Mouse (Mus musculus): ENCODE data around the gene Prr13. TPM values are rescaled to one million over a fixed set of nuclear protein-coding genes. Genes with fewer than 3 reads are reported as not detected.

The Prr13 gene
- 84.3 and 98.2 TPM in 2 replicates for polyA plus RNA-seq (2016; fragmentation: Nextera tagmentation; extraction: Ambion mirVana)

DNA sequence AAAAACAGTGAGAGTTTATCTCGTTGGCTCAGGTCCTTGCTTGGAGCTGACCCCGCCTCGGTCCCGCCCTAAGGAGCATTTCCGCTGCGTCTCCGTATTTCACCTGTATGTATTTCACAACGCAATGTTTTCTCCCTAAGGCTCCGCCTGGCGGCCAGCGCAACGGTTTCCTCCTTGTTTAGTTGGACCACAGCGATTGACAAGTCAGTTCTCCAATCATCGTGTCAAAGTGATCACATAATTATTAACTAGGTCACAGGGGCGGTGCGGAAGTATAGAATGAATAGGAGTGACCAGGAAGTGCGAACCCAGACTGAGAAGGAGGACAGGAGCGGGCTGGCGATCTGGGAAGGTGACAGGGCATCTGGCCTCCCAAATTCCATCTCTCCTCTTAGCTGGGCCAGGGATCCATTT lies at the start of gene Prr13:
Gene Prr13 (plus strand): TSS at position 125 of the 414 bp plus-strand sequence.
- peak; percentile 88 for DNase-seq (ENCODE audit: low spot score)
- Histone ChIP-seq H3K4me3 (peak within 1 kb of the TSS; percentile 57), H3K27ac (peak within 1 kb of the TSS; percentile 81), H3K4me1 (replicated peaks) (peaks cover 33% of the 10 kb centered on the region), H3K36me3 (peaks cover 16% of the 10 kb centered on the region; the same call in 1 of the 2 replicates), H3K27me3 (ENCODE audit: insufficient read depth, poor library complexity, severe bottlenecking) (no peaks in the 10 kb centered on the region), H3K9me3 (no peaks in the 10 kb centered on the region)
- under 1% methylated on average over 19 of the region's 19 CpGs for WGBS

DNA sequence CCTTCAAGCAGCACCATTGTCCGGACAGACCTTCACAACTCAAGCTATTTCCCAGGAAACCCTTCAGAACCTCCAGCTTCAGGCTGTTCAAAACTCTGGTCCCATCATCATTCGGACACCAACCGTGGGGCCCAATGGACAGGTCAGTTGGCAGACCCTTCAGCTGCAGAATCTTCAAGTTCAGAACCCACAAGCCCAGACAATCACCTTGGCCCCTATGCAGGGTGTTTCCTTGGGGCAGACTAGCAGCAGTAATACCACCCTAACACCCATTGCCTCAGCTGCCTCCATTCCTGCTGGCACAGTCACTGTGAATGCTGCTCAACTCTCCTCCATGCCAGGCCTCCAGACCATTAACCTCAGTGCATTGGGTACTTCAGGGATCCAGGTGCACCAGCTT lies 49.5 kb upstream of the Prr13 start:
- Histone ChIP-seq H3K36me3 (peaks cover 71% of the 10 kb centered on the region), H3K27me3 (ENCODE audit: insufficient read depth, poor library complexity, severe bottlenecking) (no peaks in the 10 kb centered on the region), H3K4me1 (replicated peaks) (peaks cover 50% of the 10 kb centered on the region), H3K27ac (no peak overlapping the region), H3K9me3 (no peaks in the 10 kb centered on the region), H3K4me3 (peak overlapping the region; percentile 25; the same call in 1 of the 2 replicates)
- no peak for DNase-seq (ENCODE audit: low spot score)
- WGBS, result 94% methylated on average over 3 of the region's 3 CpGs

DNA sequence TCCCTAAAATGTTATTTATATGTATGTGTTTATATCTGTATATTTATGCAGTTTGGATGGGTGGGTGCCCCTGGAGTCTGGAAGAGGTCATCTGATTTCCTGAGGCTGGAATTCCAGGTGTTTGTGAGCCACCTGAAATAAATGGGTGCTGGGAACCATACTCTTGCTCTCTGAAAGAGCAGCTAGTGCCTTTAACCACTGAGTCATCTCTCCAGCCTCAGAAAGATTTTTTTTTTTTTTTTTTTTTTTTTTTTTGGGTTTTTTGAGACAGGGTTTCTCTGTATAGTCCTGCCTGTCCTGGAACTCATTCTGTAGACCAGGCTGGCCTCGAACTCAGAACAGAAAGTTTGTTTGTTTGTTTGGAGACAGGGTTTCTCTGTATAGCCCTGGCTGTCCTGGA lies 47.8 kb upstream of the Prr13 start:
- H3K27ac ChIP-seq, result no peak overlapping the region
- peaks cover 88% of the 10 kb centered on the region for H3K36me3 ChIP-seq
- peak overlapping the region; percentile 25 for H3K4me3 ChIP-seq
- WGBS, result 95% methylated on average over 1 of the region's 1 CpGs
- DNase-seq (ENCODE audit: low spot score), result no peak
- peaks cover 45% of the 10 kb centered on the region for H3K4me1 ChIP-seq (replicated peaks)
- no peaks in the 10 kb centered on the region for H3K27me3 ChIP-seq (ENCODE audit: insufficient read depth, poor library complexity, severe bottlenecking)
- no peaks in the 10 kb centered on the region for H3K9me3 ChIP-seq

DNA sequence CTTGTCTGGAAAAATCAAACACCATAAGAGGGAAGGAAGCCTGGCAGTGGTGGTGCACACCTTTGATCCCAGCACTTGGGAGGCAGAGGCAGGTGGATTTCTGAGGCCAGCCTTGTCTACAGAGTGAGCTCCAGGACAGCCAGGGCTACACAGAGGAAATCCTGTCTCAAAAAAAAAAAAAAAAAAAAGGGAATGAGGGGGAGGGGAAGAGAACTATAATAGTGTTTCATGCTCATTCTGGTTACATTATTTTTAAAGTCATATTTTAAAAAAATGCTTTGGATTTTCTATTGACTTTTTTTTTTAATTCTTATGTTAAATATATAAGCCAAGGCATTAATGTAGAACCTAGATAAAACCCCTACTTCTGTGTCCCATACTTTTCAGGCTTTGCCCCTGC lies 45.1 kb upstream of the Prr13 start:
- Histone ChIP-seq H3K4me3 (no peak overlapping the region), H3K27ac (no peak overlapping the region), H3K36me3 (peaks cover 98% of the 10 kb centered on the region), H3K4me1 (replicated peaks) (peaks cover 23% of the 10 kb centered on the region), H3K9me3 (no peaks in the 10 kb centered on the region), H3K27me3 (ENCODE audit: insufficient read depth, poor library complexity, severe bottlenecking) (no peaks in the 10 kb centered on the region)
- DNase-seq (ENCODE audit: low spot score), result no peak

DNA sequence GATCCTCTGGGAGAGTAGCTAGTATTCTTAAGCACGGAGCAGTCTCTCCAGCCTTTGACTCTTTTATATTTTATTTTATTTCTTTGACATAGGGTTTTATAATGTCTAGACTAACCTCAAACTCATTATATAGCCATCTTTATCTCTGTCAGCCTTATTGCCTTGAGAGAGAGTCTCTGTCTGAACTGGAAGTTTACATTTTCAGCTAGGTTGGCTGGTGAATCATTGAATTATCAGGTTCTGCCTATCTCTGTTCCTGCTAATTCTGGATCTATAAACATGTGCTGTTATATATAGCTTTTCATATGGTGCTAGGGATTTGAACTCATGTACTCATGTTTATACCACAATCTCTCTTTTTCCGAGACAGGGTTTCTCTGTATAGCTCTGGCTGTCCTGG lies 41.3 kb upstream of the Prr13 start:
- H3K27ac ChIP-seq, result no peak overlapping the region
- peaks cover 87% of the 10 kb centered on the region for H3K36me3 ChIP-seq
- no peak overlapping the region for H3K4me3 ChIP-seq
- H3K4me1 ChIP-seq (replicated peaks), result no peaks in the 10 kb centered on the region
- H3K27me3 ChIP-seq (ENCODE audit: insufficient read depth, poor library complexity, severe bottlenecking), result no peaks in the 10 kb centered on the region
- H3K9me3 ChIP-seq, result no peaks in the 10 kb centered on the region
- DNase-seq (ENCODE audit: low spot score), result no peak
- WGBS, result 91% methylated on average over 2 of the region's 2 CpGs

DNA sequence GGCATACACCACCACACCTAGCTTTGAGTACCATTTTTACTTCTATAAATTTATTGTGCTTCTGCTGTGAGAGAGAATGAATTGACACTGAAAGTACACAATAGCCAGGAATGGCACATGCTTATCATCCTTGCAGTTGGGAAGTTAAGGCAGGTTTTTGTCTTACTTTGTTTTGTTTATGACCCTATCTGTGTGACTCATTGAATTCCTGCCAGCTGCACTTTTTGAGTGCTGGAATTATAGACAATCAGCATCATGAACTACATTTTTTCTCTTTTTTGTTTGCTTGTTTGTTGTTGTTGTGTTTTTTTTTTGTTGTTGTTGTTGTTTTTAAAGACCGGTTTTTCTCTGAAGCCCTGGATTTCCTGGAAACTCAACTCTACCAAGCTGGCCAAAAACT lies 37.8 kb upstream of the Prr13 start:
- peaks cover 87% of the 10 kb centered on the region for H3K36me3 ChIP-seq
- DNase-seq (ENCODE audit: low spot score), result no peak
- H3K27ac ChIP-seq, result no peak overlapping the region
- H3K27me3 ChIP-seq (ENCODE audit: insufficient read depth, poor library complexity, severe bottlenecking), result no peaks in the 10 kb centered on the region
- WGBS, result 63% methylated on average over 1 of the region's 1 CpGs
- H3K9me3 ChIP-seq, result no peaks in the 10 kb centered on the region
- no peaks in the 10 kb centered on the region for H3K4me1 ChIP-seq (replicated peaks)
- H3K4me3 ChIP-seq, result no peak overlapping the region

DNA sequence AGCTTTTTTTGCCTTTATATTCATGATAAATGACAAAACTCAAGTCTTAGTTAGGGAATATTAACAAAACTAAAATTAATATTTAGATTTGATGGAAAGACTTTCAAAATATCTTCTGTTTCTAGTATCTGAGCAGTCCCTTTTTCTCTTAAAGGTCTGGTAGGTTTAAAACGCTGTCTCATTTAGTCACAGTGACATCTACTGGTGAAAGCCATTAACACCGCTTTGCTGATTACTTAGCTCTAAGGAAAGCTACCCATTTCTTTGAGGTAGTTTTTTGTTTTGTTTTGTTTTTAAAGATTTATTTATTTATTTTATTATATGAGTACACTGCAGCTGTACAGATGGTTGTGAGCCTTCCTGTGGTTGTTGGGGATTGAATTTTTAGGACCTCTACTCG lies 37.4 kb upstream of the Prr13 start:
- no peak overlapping the region for H3K4me3 ChIP-seq
- H3K9me3 ChIP-seq, result no peaks in the 10 kb centered on the region
- DNase-seq (ENCODE audit: low spot score), result no peak
- no peak overlapping the region for H3K27ac ChIP-seq
- H3K27me3 ChIP-seq (ENCODE audit: insufficient read depth, poor library complexity, severe bottlenecking), result no peaks in the 10 kb centered on the region
- peaks cover 88% of the 10 kb centered on the region for H3K36me3 ChIP-seq
- no peaks in the 10 kb centered on the region for H3K4me1 ChIP-seq (replicated peaks)
- 66% methylated on average over 3 of the region's 3 CpGs for WGBS

DNA sequence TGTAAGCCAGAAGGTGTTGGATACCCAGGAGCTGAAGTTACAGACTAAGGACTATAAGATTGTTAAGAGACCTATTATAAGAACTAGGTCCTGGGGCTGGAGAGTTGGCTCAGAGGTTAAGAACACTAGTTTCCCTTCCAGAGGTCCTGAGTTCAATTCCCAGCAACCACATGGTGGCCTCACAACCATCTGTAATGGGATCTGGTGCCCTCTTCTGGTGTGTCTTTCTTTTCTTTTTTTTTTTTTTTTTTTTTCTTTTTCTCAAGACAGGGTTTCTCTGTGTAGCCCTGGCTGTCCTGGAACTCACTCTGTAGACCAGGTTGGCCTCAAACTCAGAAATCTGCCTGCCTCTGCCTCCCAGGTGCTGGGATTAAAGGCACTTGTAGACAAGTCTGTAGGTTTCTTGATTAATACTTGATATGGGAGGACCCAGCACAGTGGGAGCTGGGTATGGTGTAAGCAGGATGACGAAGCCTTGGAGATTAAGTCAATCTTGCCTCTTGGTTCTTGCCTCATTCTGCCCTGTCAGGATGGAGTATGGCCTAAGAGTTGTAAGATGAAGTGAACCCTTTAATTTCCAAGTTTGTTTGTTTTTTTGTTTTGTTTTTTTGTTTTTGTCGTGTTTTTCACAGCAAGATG lies 35.1 kb upstream of the Prr13 start:
- no peak overlapping the region for H3K27ac ChIP-seq
- peaks cover 89% of the 10 kb centered on the region for H3K36me3 ChIP-seq
- no peaks in the 10 kb centered on the region for H3K9me3 ChIP-seq
- H3K4me1 ChIP-seq (replicated peaks), result no peaks in the 10 kb centered on the region
- no peak overlapping the region for H3K4me3 ChIP-seq
- WGBS, result 96% methylated on average over 2 of the region's 2 CpGs
- no peak for DNase-seq (ENCODE audit: low spot score)
- no peaks in the 10 kb centered on the region for H3K27me3 ChIP-seq (ENCODE audit: insufficient read depth, poor library complexity, severe bottlenecking)

DNA sequence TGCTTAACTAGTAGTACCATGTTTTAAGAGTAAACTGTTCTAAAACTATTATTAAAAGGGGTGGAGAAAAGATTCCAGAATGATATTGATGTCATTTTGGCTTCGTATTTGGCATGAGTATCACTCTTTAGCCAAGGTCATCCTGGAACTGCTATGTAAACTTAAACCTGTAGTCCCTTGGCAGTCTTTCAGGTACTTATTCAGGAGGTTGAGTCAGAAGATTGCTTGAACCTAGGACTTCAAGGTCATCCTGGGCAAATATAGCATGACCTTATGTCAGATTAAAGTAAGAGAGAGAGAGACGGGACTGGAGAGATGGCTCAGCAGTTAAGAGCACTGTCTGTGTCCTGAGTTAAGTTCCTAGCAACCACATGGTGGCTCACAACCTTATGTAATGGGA lies 34.2 kb upstream of the Prr13 start:
- H3K4me1 ChIP-seq (replicated peaks), result no peaks in the 10 kb centered on the region
- no peaks in the 10 kb centered on the region for H3K27me3 ChIP-seq (ENCODE audit: insufficient read depth, poor library complexity, severe bottlenecking)
- no peak overlapping the region for H3K4me3 ChIP-seq
- no peaks in the 10 kb centered on the region for H3K9me3 ChIP-seq
- DNase-seq (ENCODE audit: low spot score), result no peak
- H3K27ac ChIP-seq, result no peak overlapping the region
- peaks cover 89% of the 10 kb centered on the region for H3K36me3 ChIP-seq
- 89% methylated on average over 2 of the region's 2 CpGs for WGBS

DNA sequence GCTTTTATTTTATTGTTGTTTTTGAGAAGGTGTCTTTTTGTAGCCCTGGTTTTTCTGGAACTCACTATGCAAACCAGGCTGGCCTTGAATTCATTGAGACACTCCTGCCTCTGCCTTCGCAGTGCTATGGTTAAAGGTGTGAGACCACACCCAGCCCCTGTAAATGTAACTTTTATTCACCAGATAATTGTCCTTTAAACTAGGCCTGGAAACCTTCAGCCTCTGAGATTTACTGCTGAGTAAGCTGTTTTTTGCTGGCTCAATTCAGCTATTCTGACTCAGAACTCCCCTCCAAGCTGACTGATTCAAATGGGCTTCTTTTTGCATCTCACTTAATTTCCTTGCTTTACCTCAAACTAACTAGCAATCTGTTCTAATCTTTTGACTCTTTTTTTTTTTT lies 31.9 kb upstream of the Prr13 start:
- H3K27ac ChIP-seq, result no peak overlapping the region
- peaks cover 99% of the 10 kb centered on the region for H3K36me3 ChIP-seq
- DNase-seq (ENCODE audit: low spot score), result no peak

DNA sequence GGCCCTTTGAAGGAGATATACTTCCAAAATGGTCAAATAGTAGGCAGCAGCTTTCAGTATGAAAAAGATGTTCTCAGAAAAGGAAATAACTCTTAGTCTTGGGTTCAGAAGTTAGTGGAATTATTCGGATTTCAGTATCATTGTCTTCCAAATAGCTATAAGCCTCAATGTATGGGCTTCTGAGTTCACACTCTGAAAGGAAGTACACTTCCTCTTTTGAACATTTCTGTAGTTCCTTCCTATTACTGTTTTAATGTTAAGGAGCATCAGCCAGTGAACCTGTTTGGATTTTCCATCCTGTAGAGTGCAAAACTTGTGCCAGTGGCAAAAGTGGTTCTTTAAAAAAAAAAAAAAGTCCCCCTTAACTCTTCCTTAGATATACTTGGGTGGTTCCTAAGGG lies 26.8 kb upstream of the Prr13 start:
- Histone ChIP-seq H3K27ac (no peak overlapping the region), H3K27me3 (ENCODE audit: insufficient read depth, poor library complexity, severe bottlenecking) (no peaks in the 10 kb centered on the region), H3K9me3 (no peaks in the 10 kb centered on the region), H3K4me3 (no peak overlapping the region), H3K4me1 (replicated peaks) (no peaks in the 10 kb centered on the region), H3K36me3 (peaks cover 99% of the 10 kb centered on the region)
- 97% methylated on average over 1 of the region's 1 CpGs for WGBS
- DNase-seq (ENCODE audit: low spot score), result no peak

More for the DNA sequence above, 31.9 kb upstream of the Prr13 start:
- 94% methylated on average over 1 of the region's 1 CpGs for WGBS
- H3K4me1 ChIP-seq (replicated peaks), result no peaks in the 10 kb centered on the region
- H3K9me3 ChIP-seq, result no peaks in the 10 kb centered on the region
- no peak overlapping the region for H3K4me3 ChIP-seq
- H3K27me3 ChIP-seq (ENCODE audit: insufficient read depth, poor library complexity, severe bottlenecking), result no peaks in the 10 kb centered on the region

DNA sequence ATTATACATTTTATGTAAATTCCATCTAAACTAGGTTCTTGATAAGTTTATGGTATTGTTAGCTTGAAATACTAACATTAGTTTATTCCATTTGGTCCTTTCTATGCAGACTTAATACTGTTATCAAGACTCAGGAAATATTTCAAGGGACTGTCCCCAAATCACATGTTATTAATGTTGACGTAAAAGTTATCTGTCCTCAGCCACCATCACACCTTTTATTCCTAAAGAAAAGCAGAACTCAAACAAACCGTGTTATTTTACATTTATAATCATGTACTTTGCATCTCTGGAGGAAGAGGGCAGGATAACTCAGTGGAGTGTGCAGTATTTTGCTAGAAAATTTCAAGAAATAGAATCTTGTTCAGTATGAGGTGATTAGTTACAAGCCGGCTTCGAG lies 25.7 kb upstream of the Prr13 start:
- 95% methylated on average over 4 of the region's 4 CpGs for WGBS
- no peak overlapping the region for H3K27ac ChIP-seq
- H3K27me3 ChIP-seq (ENCODE audit: insufficient read depth, poor library complexity, severe bottlenecking), result no peaks in the 10 kb centered on the region
- no peaks in the 10 kb centered on the region for H3K4me1 ChIP-seq (replicated peaks)
- H3K9me3 ChIP-seq, result no peaks in the 10 kb centered on the region
- no peak for DNase-seq (ENCODE audit: low spot score)
- peaks cover 96% of the 10 kb centered on the region for H3K36me3 ChIP-seq
- H3K4me3 ChIP-seq, result no peak overlapping the region

DNA sequence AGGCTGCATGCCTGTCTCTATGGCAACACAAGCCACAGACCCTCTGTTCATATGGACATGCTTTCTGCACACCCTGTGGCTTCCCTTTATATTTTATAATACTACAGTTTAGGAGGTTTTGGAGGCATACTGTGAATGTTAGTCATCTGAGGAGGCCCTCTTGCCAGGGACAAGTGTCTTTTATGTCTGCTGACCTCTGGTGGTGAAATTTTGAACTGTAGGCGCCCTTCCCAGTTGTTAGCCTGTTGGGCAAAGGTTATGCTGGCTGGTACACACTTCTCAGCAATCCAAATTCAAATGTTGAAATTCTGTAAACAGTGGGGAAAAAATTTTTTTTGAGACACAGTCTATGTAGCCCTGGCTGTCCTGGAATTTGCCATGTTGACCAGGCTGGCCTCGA lies 16.3 kb upstream of the Prr13 start:
- Histone ChIP-seq H3K36me3 (peaks cover 8% of the 10 kb centered on the region; the same call in 1 of the 2 replicates), H3K9me3 (no peaks in the 10 kb centered on the region), H3K27me3 (ENCODE audit: insufficient read depth, poor library complexity, severe bottlenecking) (no peaks in the 10 kb centered on the region), H3K4me1 (replicated peaks) (peaks cover 4% of the 10 kb centered on the region), H3K4me3 (no peak overlapping the region), H3K27ac (no peak overlapping the region)
- peak; percentile 79 for DNase-seq (ENCODE audit: low spot score)
- 46% methylated on average over 2 of the region's 2 CpGs for WGBS

DNA sequence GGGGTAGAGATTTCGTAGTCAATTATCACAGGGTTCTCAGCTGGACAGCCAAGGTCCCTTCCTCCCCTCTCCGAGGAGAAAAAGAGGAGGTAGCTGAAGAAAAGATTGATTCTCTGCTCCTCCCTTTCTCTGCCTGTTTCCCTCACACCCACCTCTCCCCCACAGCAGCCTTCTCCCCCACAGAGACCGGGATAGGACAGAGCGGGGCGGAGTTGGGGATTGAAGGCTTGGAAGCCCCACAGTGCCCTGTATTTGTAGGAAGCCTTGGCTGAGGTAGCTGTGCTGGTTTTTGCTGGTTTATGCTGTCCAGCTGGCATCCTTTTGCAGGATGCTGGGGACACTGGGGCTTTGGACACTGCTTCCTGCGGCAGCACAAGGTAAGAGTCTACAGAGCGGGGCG lies 13.7 kb upstream of the Prr13 start, which contains the start of gene Amhr2:
Gene Amhr2 (plus strand): TSS at position 222 of the 400 bp plus-strand sequence.
- Histone ChIP-seq H3K27ac (no peak within 1 kb of the TSS), H3K4me1 (replicated peaks) (peaks cover 4% of the 10 kb centered on the region), H3K36me3 (no peaks in the 10 kb centered on the region), H3K9me3 (no peaks in the 10 kb centered on the region), H3K4me3 (no peak within 1 kb of the TSS), H3K27me3 (ENCODE audit: insufficient read depth, poor library complexity, severe bottlenecking) (no peaks in the 10 kb centered on the region)
- no peak for DNase-seq (ENCODE audit: low spot score)
- 65% methylated on average over 8 of the region's 8 CpGs for whole genome bisulfite sequencing
